Mouse (Mus musculus) intestine, embryonic 14.5 days (tissue): ENCODE measurements around the gene Dnajb11. TPM values are rescaled to one million over a fixed set of nuclear protein-coding genes. Genes with fewer than 3 reads are reported as not detected.

Experiments
- ATAC-seq: fragments of 200-750 bp; cut with Nextera tagmentation; replicated peaks from 2 replicates; pipeline ENCODE4 v1.8.0; 2017; ENCODE audit warnings: low read depth, moderate number of reproducible peaks, moderate TSS enrichment, moderate library complexity; ENCODE audit not compliant: low FRiP score, low TSS enrichment
- DNase-seq: peaks from one replicate; pipeline ENCODE4 v3.0.0-alpha.2; 2018; ENCODE audit warnings: low spot score
- H3K27ac ChIP-seq: fragments of 300-500 bp; sonication (generic); 2 replicates; pipeline ENCODE4 v1.5.1; 2014; ENCODE audit warnings: low read depth, mild to moderate bottlenecking, control low read depth
- H3K27me3 ChIP-seq: fragments of 300-500 bp; sonication (generic); replicated peaks from 2 replicates; pipeline ENCODE4 v1.6.1; 2014; ENCODE audit warnings: low read length, control low read depth; ENCODE audit not compliant: control insufficient read depth, insufficient read depth
- H3K36me3 ChIP-seq: fragments of 300-500 bp; sonication (generic); 2 replicates; pipeline ENCODE4 v1.6.1; 2014; ENCODE audit warnings: low read length, control low read depth; ENCODE audit not compliant: control insufficient read depth, insufficient read depth
- H3K4me1 ChIP-seq: fragments of 300-500 bp; sonication (generic); replicated peaks from 2 replicates; pipeline ENCODE4 v1.6.1; 2014; ENCODE audit warnings: low read length, control low read depth, mixed read lengths; ENCODE audit not compliant: control insufficient read depth, insufficient read depth
- H3K4me2 ChIP-seq: fragments of 300-500 bp; sonication (generic); 2 replicates; pipeline ENCODE4 v1.6.1; 2014; ENCODE audit warnings: low read length
- H3K4me3 ChIP-seq: fragments of 300-500 bp; sonication (generic); 2 replicates; pipeline ENCODE4 v1.5.1; 2014; ENCODE audit warnings: low read depth, low read length, control low read depth, mixed read lengths
- H3K9ac ChIP-seq: fragments of 300-500 bp; sonication (generic); 2 replicates; pipeline ENCODE4 v1.6.1; 2014; ENCODE audit warnings: mild to moderate bottlenecking, low read length
- H3K9me3 ChIP-seq: fragments of 300-500 bp; sonication (generic); 2 replicates; pipeline ENCODE4 v1.6.1; 2016; ENCODE audit warnings: low read length, control low read depth; ENCODE audit not compliant: control insufficient read depth
- WGBS: fragments of 180-500 bp; shearing (Covaris S2); extraction: QIAGEN DNeasy Blood & Tissue Kit; methylation state at CpG from one replicate; pipeline ENCODE4 v1.1.7; 2014; 5-methylcytosine and 5-hydroxymethylcytosine counted together
- polyA plus RNA-seq: library from polyadenylated mRNA; unstranded; fragments of >200 nt; fragmentation: Nextera tagmentation; extraction: Ambion mirVana; gene quantifications from 2 replicates; pipeline ENCODE4 v1.2.1, GENCODE M21; 2014

The Dnajb11 gene
- polyA plus RNA-seq, 1 experiment from 2014 or later = 94.1 TPM

DNA sequence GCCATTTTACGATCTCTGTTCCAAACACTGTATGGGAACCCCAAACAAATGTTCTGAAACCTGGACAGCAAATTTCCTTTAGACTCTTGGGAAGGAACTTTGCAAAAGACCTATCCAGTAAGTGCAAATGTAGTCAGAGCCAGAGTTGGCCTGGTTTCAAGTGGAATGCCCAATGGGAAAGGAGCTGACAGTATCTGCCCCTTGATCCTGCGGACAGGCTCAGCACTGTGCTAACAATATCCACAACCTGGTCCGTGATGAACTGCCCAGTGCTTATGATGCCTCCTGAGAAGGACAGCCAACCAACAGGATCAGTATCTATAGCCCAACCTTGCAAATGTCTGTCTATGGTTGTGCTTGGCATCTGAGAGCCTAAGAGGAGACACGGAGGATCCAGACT is 12.2 kb upstream of the Dnajb11 start:
- Histone ChIP-seq H3K27me3 (no peaks in the 10 kb centered on the region), H3K9ac (no peak overlapping the region), H3K36me3 (peaks cover 14% of the 10 kb centered on the region), H3K4me3 (no peak overlapping the region), H3K4me1 (peaks cover 8% of the 10 kb centered on the region), H3K4me2 (no peak overlapping the region), H3K9me3 (no peaks in the 10 kb centered on the region), H3K27ac (no peak overlapping the region)
- WGBS = 92% methylated on average over 4 of the region's 4 CpGs
- no peak for ATAC-seq
- no peak for DNase-seq

DNA sequence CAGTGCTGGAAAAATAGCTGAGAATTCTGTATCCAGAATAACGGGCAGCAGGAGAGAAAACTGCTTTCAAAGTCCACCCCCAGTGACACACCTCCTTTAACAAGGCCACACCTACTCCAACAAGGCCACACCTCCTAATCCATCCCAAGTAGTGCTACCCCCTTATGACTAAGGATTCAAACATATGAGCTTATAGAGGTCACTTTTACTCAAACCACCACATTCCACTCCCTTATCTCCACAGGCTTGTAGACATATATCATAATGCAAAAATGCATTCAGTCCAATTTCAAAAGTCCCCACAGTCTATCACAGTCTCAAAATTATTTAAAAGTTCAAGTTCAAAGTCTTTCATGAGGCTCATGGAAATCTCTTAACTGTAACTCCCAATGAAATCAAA is 10.0 kb upstream of the Dnajb11 start:
- Histone ChIP-seq H3K9ac (no peak overlapping the region), H3K4me2 (no peak overlapping the region), H3K9me3 (no peaks in the 10 kb centered on the region), H3K36me3 (no peaks in the 10 kb centered on the region), H3K27me3 (no peaks in the 10 kb centered on the region), H3K4me3 (no peak overlapping the region), H3K27ac (no peak overlapping the region), H3K4me1 (peaks cover 8% of the 10 kb centered on the region)
- DNase-seq = no peak
- 78% methylated on average over 1 of the region's 1 CpGs for WGBS
- no peak for ATAC-seq

DNA sequence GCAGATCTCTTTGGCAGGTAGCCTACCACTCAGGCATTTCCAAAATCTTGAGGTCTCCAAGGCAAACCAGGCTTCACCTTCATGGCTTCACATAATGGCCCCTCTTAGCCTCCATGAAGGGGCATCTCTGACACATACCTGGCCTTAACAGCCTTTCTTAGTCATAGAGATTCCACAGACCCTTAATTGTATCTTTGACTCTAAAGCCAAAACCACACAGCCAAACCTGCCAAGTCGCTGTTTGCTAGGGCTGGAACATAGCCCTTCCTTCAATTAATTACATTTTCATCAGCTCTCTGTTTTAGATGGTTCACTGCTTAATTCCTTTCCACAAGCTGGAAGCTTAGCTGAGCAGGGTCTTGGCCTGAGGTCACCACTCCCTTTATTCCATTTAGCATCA is 9.3 kb upstream of the Dnajb11 start:
- ATAC-seq (no peak), DNase-seq (no peak)
- Histone ChIP-seq H3K27me3 (no peaks in the 10 kb centered on the region), H3K4me1 (peaks cover 8% of the 10 kb centered on the region), H3K4me2 (no peak overlapping the region), H3K4me3 (no peak overlapping the region), H3K9me3 (no peaks in the 10 kb centered on the region), H3K27ac (no peak overlapping the region), H3K9ac (no peak overlapping the region), H3K36me3 (no peaks in the 10 kb centered on the region)
- WGBS = 84% methylated on average over 1 of the region's 1 CpGs

DNA sequence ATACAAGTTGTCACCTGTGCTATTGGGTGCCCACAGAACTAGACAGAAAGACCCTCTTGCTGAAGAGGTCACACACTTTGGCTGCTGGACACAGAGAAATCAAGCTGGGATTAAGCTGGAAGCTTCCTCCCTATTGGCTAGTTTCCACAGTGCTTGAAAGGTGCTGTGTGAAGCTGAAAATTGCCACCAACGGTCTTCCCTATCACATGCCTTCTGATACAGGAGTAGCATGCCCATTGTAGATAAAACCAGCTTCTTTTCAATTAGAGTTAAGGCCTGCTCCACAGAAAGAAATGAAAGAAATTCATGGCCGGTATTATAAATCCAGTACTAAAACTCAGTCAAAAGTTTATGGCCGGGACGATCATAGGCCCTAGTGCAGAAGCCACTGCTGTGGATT is 4.9 kb upstream of the Dnajb11 start:
- Histone ChIP-seq H3K4me2 (no peak overlapping the region), H3K36me3 (no peaks in the 10 kb centered on the region), H3K9ac (no peak overlapping the region), H3K9me3 (no peaks in the 10 kb centered on the region), H3K27ac (no peak overlapping the region), H3K4me1 (peaks cover 5% of the 10 kb centered on the region; the same call in 1 of the 2 replicates), H3K27me3 (no peaks in the 10 kb centered on the region), H3K4me3 (no peak overlapping the region)
- 98% methylated on average over 4 of the region's 4 CpGs for WGBS
- DNase-seq (no peak), ATAC-seq (no peak)

- peak overlapping the region; percentile 59 for H3K9ac ChIP-seq
- peak overlapping the region; percentile 91 for H3K4me2 ChIP-seq
- peak overlapping the region; percentile 81 for H3K4me3 ChIP-seq
- peaks cover 12% of the 10 kb centered on the region for H3K4me1 ChIP-seq
- no peaks in the 10 kb centered on the region for H3K27me3 ChIP-seq
- H3K27ac ChIP-seq = peak overlapping the region; percentile 54
- 0 out of 2 replicates have a peak, but pooled peaks cover 10% of the 10 kb centered on the region for H3K36me3 ChIP-seq
- DNase-seq = peak; percentile 55
- no peaks in the 10 kb centered on the region for H3K9me3 ChIP-seq
- ATAC-seq = no peak
- WGBS = 9% methylated on average over 9 of the region's 9 CpGs
These were observed 872 bp upstream of the Dnajb11 start for GRCm38 (mm10) chr16:22856773-22857172.

DNA sequence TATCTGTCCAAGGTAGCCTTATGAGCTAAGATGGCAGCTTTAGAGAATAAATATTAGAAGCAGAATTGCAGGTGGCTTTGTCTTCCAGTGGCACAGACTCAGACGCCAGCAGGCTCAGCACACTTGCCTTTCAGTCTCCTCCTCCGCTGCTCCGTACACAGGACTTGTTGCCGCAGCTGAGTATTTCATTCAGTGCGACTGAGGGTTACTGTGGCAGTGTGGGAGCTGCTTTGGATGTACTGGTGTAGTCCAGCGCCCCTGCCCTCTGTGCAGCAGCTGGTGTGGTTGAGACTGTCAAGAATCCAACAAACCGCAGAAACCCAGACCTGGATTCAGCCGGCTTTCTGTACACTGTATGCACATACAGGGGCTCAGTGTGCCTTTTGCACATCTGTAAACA is 14.8 kb downstream of the Dnajb11 start:
- H3K4me3 ChIP-seq = no peak overlapping the region
- H3K4me2 ChIP-seq = no peak overlapping the region
- no peak for DNase-seq
- no peaks in the 10 kb centered on the region for H3K27me3 ChIP-seq
- H3K9me3 ChIP-seq = no peaks in the 10 kb centered on the region
- WGBS = 94% methylated on average over 8 of the region's 8 CpGs
- no peak for ATAC-seq
- no peak overlapping the region for H3K27ac ChIP-seq
- H3K36me3 ChIP-seq = peaks cover 63% of the 10 kb centered on the region
- no peaks in the 10 kb centered on the region for H3K4me1 ChIP-seq
- H3K9ac ChIP-seq = no peak overlapping the region

- H3K27ac ChIP-seq = no peak overlapping the region
- DNase-seq (no peak), ATAC-seq (no peak)
- peaks cover 54% of the 10 kb centered on the region for H3K36me3 ChIP-seq
- no peak overlapping the region for H3K4me2 ChIP-seq
- WGBS = 80% methylated on average over 4 of the region's 4 CpGs
- no peak overlapping the region for H3K9ac ChIP-seq
- H3K9me3 ChIP-seq = no peaks in the 10 kb centered on the region
- H3K4me3 ChIP-seq = no peak overlapping the region
- no peaks in the 10 kb centered on the region for H3K27me3 ChIP-seq
- no peaks in the 10 kb centered on the region for H3K4me1 ChIP-seq
These were observed 15.7 kb downstream of the Dnajb11 start for GRCm38 (mm10) chr16:22873369-22873768.

DNA sequence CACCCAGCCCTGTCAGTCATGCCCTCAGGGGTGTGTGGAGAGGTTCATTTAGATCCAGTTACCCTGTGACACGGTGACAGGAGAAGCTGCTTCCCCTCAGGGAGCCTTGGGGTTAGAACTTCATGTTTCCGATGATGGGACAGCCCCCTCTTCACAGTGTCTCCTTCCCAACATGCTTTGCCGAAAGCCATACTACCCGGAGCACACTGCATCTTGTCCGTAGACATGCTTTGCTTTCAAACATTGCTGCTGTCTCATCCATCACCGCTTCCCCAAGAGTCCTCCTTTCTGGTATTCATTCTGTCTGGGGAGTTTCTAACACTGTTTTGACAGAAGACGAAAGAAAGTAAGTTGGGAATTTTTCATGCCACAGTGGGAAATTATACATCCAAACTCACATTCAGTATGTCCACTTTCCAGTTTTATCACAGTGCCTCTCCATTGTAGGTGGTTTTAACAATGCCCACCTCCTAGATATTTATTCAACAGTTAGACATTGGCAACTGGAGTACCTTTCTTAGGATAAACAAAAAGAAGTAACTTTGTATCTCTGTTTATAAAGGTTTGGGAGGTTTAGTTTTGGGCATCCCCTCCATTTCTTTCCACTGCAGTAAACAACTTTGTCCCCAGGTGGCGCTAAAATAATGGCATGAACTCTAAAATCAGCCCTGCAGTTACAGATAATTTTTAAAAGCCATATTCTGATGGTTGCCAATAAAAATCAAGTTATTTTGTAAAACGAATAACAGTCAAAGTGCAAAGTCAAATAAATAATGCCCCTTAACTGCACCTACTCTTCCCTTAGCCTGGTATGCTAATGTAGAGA is 18.8 kb downstream of the Dnajb11 start:
- DNase-seq = peak; percentile 74
- H3K9me3 ChIP-seq = no peaks in the 10 kb centered on the region
- H3K4me1 ChIP-seq = no peaks in the 10 kb centered on the region
- 44% methylated on average over 9 of the region's 9 CpGs for WGBS
- no peak overlapping the region for H3K4me3 ChIP-seq
- H3K4me2 ChIP-seq = no peak overlapping the region
- no peak for ATAC-seq
- H3K27ac ChIP-seq = no peak overlapping the region
- H3K9ac ChIP-seq = no peak overlapping the region
- H3K27me3 ChIP-seq = no peaks in the 10 kb centered on the region
- H3K36me3 ChIP-seq = peaks cover 23% of the 10 kb centered on the region
